Mouse (Mus musculus) ovary, postnatal 36 days (tissue): Measurements from ENCODE around the gene Hist1h2ab.
A peak's percentile ranks its signal among the peaks of the same experiment; 100 is the strongest.
"Not testable (repeated sequence)": the region's sequence is repeated elsewhere in the genome, so short reads cannot be mapped to it uniquely, and the experiment has no call there.

Experiments used
- DNase-seq: peaks from one replicate; pipeline ENCODE4 v3.0.0; 2022; ENCODE audit warnings: low spot score, mixed read lengths

The Hist1h2ab gene

GRCm38 (mm10) chr13:23753314-23754078, 2.6 kb downstream of the Hist1h2ab start:
- no peak for DNase-seq

GRCm38 (mm10) chr13:23755000-23755399, 4.1 kb downstream of the Hist1h2ab start:
- no peak for DNase-seq

GRCm38 (mm10) chr13:23756790-23757189, 5.9 kb downstream of the Hist1h2ab start, which contains the start of gene Hist1h4b:
Gene Hist1h4b (plus strand): TSS chr13:23757013.
- peak; percentile 75 for DNase-seq

- no peak for DNase-seq
These were observed 6.4 kb downstream of the Hist1h2ab start for GRCm38 (mm10) chr13:23757211-23757773.

GRCm38 (mm10) chr13:23757921-23758320, 7.0 kb downstream of the Hist1h2ab start:
- DNase-seq = no peak

GRCm38 (mm10) chr13:23759251-23759771, 8.4 kb downstream of the Hist1h2ab start:
- no peak for DNase-seq

- no peak for DNase-seq
These were observed 9.0 kb downstream of the Hist1h2ab start for GRCm38 (mm10) chr13:23759916-23760239.

- no peak for DNase-seq
These were observed 9.5 kb downstream of the Hist1h2ab start for GRCm38 (mm10) chr13:23760240-23760971.

GRCm38 (mm10) chr13:23760972-23761864, 10.3 kb downstream of the Hist1h2ab start, which contains the start of gene Hist1h4a:
Gene Hist1h4a (minus strand): TSS chr13:23761230.
- peak; percentile 98 for DNase-seq

- peak; percentile 50 for DNase-seq
These were observed 11.2 kb downstream of the Hist1h2ab start, which contains the start of gene Hist1h3a for GRCm38 (mm10) chr13:23761871-23762821. Gene Hist1h3a (minus strand): TSS chr13:23762386.

GRCm38 (mm10) chr13:23763242-23763585, 12.3 kb downstream of the Hist1h2ab start:
- no peak for DNase-seq

GRCm38 (mm10) chr13:23763586-23764323, 12.8 kb downstream of the Hist1h2ab start, which contains the start of gene Hist1h1a:
Gene Hist1h1a (plus strand): TSS chr13:23763666.
- peak; percentile 80 for DNase-seq

- no peak for DNase-seq
These were observed 13.6 kb downstream of the Hist1h2ab start for GRCm38 (mm10) chr13:23764324-23765171.

GRCm38 (mm10) chr13:23765172-23765513, 14.2 kb downstream of the Hist1h2ab start:
- no peak for DNase-seq

- no peak for DNase-seq
These were observed 15.8 kb downstream of the Hist1h2ab start for GRCm38 (mm10) chr13:23766772-23767171.

- DNase-seq = no peak
These were observed 18.0 kb downstream of the Hist1h2ab start for GRCm38 (mm10) chr13:23768834-23769397.

GRCm38 (mm10) chr13:23769613-23770012, 18.7 kb downstream of the Hist1h2ab start, which contains the start of gene Trim38:
Gene Trim38 (plus strand): TSS chr13:23769913.
- DNase-seq = not testable (repeated sequence)

GRCm38 (mm10) chr13:23772561-23773313, 21.8 kb downstream of the Hist1h2ab start:
- peak; percentile 44 for DNase-seq
